Mouse (Mus musculus) CD4-positive naive resting alpha-beta T cell, adult 57 days (primary cell): Measurements from ENCODE around the gene Rinl. TPM values are rescaled to one million over a fixed set of nuclear protein-coding genes. Genes with fewer than 3 reads are reported as not detected.

Source experiments
- total RNA-seq: library from RNA; stranded (reverse); gene quantifications from one replicate; pipeline ENCODE4 v1.2.4, GENCODE M21; 2023

Rinl gene
- total RNA-seq = 124 TPM

GRCm38 (mm10) chr7:28788307-28789195, at the start of gene Rinl:
TSS of gene Rinl (plus strand) at chr7:28788969.

DNA sequence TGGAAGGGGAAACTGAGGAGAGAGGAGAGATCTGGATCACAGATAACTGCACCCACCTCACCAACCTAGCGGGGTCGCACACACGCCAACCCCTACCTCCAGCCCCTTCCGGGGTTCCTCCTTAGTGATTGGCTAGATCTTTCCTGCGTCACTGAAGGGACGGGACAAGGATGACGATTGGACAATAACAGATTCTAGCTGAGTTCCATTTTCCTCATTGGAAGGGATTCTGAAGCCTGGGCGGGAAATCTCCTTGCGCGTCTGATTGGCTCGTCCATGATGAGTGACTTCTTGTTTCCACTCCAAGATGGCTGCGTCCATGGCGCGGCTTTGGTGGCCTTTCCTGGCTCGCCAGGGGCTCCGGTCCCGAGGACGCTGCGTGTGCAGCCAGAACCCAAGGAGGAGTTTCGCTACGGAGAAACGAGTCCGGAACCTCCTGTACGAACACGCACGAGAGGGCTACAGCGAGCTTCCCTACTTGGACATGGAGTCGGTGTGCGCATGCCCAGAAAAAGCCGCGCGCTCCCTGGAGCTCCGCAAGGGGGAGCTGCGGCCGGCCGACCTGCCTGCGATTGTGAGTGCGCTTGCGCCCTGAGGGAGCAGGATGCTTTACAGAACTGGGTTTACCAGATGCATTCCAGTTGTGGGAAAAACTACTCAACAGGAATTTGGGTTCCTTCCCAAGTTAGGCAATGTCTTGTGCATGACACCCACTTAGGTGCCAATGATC, 46.9 kb upstream of the Rinl start, which contains the start of the genes Mrps12 and Sars2:
TSS of gene Mrps12 (minus strand) at position 112 of the 730 bp plus-strand sequence.
TSS of gene Sars2 (plus strand) at position 284 of the 730 bp plus-strand sequence.

GRCm38 (mm10) chr7:28756079-28756478, 32.7 kb upstream of the Rinl start, which contains the start of gene Ccer2:
TSS of gene Ccer2 (plus strand) at chr7:28756174.

DNA sequence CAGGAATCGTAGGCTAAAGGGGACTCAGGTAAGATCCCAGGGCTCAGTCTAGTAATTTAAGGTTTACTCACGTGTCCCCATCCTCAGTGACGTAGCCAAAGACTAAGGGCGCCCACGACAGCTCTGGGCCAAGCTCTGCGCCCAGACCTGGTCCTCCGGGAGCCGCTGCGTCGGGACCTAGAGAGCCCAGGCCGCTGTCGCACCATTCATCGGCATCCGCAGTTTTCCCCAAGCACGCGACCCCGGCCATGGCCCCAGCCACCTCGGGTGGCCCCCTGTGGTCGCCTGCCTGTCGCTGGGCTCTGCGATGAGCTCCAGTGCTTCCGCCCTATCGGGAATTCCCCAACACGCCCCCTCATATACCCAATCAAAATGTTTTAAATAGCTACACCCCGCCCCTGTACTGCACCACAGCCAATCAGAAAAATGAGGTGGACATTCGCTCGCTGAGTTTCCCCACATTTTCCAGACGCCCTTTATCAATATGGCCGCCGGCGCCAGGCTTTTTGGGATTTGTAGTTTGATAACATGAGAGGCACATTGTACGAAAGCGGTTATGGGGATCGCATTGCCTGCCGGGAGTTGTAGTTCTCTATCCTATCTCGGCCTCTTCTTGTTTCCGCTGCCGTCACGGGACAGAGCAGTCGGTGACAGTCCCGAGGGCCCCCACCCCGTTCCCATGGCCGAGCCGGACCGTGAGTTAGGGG, 22.4 kb upstream of the Rinl start, which contains the start of gene Sirt2:
TSS of gene Sirt2 (plus strand) at position 563 of the 707 bp plus-strand sequence.

DNA sequence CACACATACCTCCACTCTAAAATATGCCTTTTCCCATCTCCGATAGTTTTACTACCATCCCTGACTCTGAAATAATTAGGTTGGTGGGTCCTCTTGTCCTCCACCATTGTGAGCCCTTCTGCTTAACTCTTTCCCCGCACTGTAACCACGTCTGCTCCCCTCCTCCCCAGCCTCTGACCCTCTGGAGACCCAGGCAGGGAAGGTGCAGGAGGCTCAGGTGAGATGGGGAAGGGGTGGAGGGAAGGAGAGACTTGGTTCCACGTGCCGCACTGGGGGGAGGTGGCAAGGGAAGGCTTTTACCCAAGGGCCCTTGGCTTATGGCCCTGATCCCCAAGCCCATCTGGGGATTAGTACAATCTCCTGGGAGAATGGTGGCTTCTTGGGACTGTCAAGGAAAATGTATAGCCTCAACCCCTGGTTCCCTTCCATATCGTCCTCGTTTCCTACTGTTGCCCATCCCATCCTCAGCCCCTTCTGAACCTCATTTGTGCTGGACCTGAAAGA, 21.3 kb upstream of the Rinl start, which contains the start of gene Nfkbib:
TSS of gene Nfkbib (minus strand) at position 51 of the 504 bp plus-strand sequence.

DNA sequence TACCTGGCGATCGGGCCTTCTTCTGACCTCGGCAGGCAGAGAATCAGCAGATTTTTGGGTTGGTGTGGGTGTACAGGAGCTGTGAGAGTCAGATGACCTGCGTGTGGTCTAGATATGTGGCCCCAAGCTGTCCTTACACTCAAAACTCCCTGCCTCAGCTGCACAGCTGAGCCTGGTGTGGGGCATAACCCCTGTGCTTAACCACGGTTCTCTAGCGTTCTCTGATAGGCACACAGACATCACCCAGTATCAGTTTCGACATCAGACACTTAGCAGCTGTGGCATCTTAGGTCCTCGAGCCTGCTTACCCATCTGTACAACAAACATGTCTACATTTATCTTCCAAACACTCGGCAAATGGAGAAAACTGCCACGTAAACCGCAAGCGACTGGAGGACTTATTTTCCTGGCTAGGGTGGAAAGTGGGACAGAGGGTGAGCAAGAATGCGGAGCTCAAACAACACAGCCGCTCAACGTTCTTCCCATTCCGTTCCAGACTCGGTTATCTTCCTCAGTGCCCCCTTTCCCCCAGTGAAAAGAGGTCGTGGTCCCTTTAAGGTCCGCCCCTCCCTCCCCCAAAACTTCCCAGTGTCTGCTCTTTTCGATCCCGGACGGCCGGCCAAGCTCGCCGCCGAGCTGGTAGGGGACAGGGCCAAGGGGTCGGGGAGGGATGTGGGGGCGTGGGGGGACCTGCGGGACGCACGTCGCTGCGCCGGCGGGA, 19.6 kb downstream of the Rinl start, which contains the start of gene Hnrnpl:
TSS of gene Hnrnpl (plus strand) at position 321 of the 721 bp plus-strand sequence.

DNA sequence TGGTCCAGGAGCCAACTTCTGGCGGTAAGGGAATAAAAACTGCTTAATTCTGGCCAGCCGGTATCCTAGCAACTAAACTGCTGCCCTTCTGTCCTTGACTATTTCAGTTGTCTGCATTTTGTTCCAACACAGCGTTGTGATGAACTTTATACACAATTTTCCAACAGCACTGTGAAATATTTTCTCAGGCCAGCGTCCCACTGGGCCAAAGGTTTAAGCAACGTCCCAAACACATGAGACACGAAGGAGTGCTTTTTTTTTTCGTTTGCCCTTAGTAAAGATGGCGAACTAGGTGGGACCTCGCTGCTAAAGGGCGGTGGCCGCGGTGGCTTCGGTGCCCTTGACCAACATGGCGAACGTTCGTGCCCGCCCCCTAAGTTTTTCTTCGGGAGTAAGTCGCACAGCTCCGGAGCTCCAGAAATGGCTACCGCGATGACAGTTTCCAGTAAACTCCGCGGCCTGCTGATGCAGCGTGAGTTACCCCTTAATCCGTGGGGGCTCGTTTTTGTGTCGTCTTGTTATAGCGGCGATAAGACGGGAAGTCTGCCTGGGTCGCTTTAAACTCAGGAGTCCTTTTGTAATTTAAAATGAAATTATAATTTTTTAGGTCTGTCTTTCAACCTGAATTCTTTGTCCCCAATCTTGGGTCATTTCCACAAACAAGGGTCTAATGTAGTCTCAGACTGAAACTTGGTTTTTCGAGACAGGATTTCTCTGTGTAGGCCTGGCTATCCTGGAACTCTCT, 36.3 kb downstream of the Rinl start, which contains the start of gene Ech1:
TSS of gene Ech1 (plus strand) at position 277 of the 745 bp plus-strand sequence.

GRCm38 (mm10) chr7:28833723-28834347, 45.1 kb downstream of the Rinl start, which contains the start of gene Lgals4:
TSS of gene Lgals4 (plus strand) at chr7:28833854.

Other genes with a start within 250 kb of the Rinl start
- gene Sycn, start 248.1 kb upstream of the Rinl start, total RNA-seq = not detected
- gene Nccrp1, start 241.7 kb upstream of the Rinl start, total RNA-seq = 0.38 TPM
- gene Samd4b, start 190.8 kb upstream of the Rinl start, total RNA-seq = 45.7 TPM
- 8.9 TPM for gene Pak4, start 190.8 kb upstream of the Rinl start, total RNA-seq
- not detected for gene Acp7, start 157.6 kb upstream of the Rinl start, total RNA-seq
- gene Fbxo27, start 96.1 kb upstream of the Rinl start, total RNA-seq = 2.8 TPM
- 34.4 TPM for gene Fbxo17, start 72.2 kb upstream of the Rinl start, total RNA-seq
- gene Mrps12, start 47.1 kb upstream of the Rinl start, total RNA-seq = 24.0 TPM
- gene Sars2, start 47.0 kb upstream of the Rinl start, total RNA-seq = 22.5 TPM
- 1.3 TPM for gene Ccer2, start 32.8 kb upstream of the Rinl start, total RNA-seq
- 69.1 TPM for gene Sirt2, start 22.2 kb upstream of the Rinl start, total RNA-seq
- 58.4 TPM for gene Nfkbib, start 21.5 kb upstream of the Rinl start, total RNA-seq
- 651 TPM for gene Hnrnpl, start 19.6 kb downstream of the Rinl start, total RNA-seq
- 57.6 TPM for gene Ech1, start 36.2 kb downstream of the Rinl start, total RNA-seq
- 11.4 TPM for gene Lgals4, start 44.9 kb downstream of the Rinl start, total RNA-seq
- gene Lgals7, start 74.9 kb downstream of the Rinl start, total RNA-seq = not detected
- gene Capn12, start 92.5 kb downstream of the Rinl start, total RNA-seq = not detected
- 172 TPM for gene Actn4, start 173.4 kb downstream of the Rinl start, total RNA-seq
- gene Eif3k, start 192.9 kb downstream of the Rinl start, total RNA-seq = 306 TPM
- gene Map4k1, start 193.1 kb downstream of the Rinl start, total RNA-seq = 83.2 TPM